Mouse (Mus musculus) heart, postnatal 14 days (tissue): Measurements from ENCODE around the gene Camk2b. TPM values are rescaled to one million over a fixed set of nuclear protein-coding genes. Genes with fewer than 3 reads are reported as not detected.
"Not testable (repeated sequence)": the region's sequence is repeated elsewhere in the genome, so short reads cannot be mapped to it uniquely, and the experiment has no call there.

ENCODE experiments used
- DNase-seq, 2 experiments: peaks; one replicate each; pipeline ENCODE4 v3.0.0; 2021 to 2022
- intact Hi-C: fragments of 180-260 bp; cut with DNase I; formaldehyde crosslinking; loops from one replicate; pipeline ENCODE4 v1.15.1; 2025
- total RNA-seq, 2 experiments: library from RNA; stranded (reverse); gene quantifications; 2 replicates each; pipeline ENCODE4 v1.2.3; 2021

Camk2b gene
- total RNA-seq, 2 experiments from 2014 or later = 8.6 TPM

DNA sequence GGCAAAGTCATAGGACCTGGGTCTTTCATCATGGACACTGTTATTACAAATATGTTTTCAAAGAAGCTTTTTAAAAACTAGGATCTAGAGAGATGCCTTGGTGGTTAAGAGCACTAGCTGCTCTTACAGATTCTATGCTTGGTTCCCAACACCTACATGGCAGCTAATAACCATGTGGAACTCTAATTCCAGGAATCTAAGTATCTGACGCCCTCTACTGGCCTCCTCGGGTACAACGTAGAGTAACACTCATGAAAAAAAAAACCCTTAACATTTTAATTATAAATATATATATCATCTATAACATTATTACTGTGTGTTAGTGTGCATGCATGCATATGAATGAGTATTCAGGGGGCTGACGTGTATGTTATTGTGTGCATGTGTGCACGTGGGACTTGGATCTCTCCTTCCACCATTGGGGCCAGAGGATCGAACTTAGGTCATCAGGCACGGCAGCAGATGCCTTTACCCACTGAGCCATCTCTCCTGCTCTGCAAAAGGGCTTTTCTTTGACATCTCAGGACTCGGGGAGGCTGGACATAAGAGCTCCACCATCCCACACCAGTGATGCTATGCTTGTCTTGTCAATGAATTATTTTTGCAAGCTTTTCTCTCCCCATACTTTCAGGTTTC is 112.9 kb downstream of the Camk2b start:
- peak; percentile 29 to 41 for DNase-seq
- intact Hi-C loops = no loop called here

DNA sequence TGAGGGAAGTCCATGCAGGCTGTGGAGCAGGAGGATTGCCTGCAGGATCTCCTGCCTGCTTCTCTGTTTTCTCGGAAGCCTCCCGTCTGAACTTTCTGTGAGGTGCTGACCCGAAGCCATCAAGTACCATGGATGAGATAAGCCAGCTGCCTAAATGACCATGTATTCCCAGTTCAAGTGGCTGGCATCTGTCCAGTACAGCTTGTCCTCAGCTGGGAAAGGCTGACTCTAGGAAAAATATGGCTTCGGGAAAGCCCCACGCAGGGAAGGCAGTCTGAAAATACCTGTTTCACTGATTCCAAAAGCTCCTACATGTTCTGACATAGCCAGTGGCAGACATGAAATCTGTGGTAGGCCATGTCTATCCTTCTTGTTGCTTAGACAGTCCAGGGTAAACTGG is 113.7 kb downstream of the Camk2b start:
- intact Hi-C loops = no loop called here
- peak; percentile 72 to 78 for DNase-seq

DNA sequence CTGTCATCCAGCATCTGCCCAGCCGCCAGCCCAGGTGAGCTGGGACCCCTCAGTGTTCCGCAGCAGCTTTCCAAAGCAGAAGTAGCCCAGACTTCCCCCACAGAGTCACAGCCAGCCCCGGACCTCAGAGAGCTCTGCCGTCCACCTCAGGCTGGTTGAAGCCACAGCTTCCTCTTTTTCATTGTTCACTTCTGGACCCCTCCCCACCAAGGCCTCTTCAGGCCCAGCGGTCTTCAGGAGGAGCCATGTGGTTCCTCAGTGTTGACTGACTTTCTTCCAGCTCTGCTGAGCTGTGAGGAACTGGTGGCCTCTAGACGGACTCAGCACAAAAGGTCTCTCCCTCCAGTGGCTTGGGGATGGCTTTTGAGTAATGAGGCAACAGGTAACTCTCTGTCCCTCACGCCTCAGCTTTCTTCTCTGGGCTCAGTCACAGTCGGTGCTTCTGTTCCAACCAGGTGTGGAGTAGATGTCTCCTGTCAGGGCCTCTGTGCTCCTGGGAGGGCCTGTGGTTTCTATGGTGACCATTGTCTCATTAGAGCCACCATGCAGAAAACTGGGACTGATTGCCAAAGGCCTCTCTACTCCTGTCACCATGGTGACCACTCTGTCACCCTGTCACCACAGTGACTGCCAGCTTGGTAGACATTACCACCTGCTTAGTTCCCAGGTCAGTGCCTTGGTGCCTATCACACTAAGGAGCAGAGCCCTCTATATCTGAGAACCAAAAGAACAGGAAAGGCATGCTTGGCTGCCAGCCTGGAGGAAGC is 116.4 kb downstream of the Camk2b start, which contains the start of gene Gck:
Gene Gck (minus strand): TSS at position 496 of the 767 bp plus-strand sequence.
- no peak for DNase-seq
- intact Hi-C loops = no loop called here

DNA sequence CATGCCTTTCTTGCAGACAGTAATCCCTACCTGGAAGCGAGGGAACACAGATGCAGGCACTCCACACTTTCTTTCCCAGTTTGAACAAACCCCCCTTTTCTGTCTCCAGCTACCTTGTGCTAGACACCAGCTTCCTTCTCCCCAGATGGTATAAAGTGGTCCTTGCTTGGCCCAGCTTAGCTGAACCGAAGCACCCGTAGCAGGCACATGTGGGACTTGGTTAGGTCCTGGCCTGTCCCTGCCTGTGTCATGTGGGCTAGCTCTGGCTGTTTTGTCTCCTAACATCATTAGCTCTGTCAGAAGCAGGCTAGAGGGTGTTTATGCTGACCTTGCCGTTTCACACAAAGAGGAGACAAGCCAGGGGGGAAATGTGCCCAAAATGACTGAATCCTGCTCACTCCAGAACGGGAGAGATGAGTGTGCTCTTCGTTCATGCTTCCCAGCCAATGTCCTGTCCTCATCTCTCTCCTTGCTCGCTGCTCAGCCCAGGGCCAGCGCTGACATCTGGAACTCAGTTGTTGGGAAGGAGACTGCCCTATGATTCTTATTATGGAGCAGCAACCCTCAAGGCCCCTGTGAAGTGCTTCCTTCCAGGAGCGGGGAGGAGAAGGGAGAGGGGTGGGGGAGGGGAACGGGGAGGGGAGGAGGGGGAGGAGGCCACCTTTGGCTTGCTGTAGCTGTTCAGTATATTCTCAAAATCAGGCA is 117.5 kb downstream of the Camk2b start:
- intact Hi-C loops = no loop called here
- no peak for DNase-seq

DNA sequence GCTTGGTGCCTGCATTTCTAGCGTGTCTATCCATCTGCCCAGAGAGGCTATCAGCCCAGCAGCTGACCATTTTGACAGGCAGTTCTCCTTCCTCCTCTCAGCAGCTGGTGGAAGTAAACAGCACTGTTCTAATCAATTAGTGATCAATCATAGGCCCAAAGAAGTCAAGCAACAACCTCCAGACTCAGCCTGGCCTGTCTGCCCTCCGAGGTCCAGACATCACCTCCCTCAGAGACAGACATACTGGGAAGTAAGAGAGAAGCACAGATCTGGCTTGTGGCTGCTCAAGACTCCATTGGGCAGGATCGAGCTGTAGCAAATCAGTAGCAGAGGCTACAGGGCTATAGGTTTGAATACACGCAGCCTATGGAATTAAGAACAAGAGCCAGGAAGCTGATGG is 118.4 kb downstream of the Camk2b start:
- intact Hi-C loops = no loop called here
- no peak for DNase-seq

DNA sequence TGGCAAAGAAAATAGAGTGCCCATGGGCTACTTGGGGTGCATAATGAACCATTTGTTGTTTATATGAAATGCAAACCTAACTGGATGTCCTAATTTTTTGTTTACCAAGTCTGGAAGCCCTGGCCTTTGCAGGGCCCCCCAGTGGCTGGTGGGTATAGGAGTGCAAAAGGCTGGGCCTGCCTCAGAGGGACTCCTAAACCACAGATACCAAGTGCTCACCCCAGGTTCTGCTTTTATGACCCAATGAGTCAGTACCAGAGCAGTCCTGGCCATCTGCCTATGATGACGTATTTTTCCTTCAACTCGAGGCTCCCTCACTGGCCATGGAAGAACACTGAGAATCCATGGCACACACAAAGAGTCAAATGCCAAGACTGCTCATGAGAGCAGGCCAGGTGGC is 121.1 kb downstream of the Camk2b start:
- intact Hi-C loops = no loop called here
- no peak for DNase-seq

DNA sequence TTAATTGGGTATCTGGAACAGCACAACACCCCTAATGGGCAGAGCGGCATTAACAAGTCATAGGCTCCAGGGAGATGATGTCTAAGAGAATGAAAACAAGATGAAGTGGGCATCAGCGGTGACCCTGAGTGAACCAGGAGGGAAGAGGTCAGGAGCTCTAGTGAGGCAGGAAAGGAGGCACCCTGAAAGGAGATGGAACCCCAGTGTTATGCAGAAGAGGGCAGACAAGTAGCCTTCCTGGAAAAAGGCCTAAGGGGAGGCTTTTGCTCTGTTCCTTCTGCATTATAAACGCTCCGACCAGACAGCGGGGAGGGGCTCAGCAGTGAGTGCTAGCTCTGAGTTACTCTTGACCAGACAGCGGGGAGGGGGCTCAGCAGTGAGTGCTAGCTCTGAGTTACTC is 123.2 kb downstream of the Camk2b start:
- intact Hi-C loops = no loop called here

DNA sequence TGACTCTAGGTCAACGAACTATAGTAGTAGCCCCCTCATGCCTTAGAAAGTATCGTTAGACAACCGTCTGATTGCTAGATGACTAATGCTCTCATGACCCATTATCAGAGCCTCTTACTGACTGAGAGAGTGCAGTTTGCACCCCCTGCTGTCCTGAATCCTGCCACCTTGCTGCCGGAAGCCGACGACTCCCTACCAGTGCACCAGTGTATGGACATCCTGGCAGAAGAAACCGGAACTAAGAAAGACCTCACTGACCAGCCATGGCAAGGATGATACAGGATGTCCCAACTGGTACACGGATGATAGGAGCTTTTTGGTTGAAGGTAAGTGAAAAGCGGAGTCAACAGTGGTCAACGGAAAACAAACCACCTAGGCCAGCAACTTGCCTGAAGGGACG is 131.6 kb downstream of the Camk2b start:
- DNase-seq, intact Hi-C loops: not testable (repeated sequence)

More for the DNA sequence above, 123.2 kb downstream of the Camk2b start:
- DNase-seq = no peak

DNA sequence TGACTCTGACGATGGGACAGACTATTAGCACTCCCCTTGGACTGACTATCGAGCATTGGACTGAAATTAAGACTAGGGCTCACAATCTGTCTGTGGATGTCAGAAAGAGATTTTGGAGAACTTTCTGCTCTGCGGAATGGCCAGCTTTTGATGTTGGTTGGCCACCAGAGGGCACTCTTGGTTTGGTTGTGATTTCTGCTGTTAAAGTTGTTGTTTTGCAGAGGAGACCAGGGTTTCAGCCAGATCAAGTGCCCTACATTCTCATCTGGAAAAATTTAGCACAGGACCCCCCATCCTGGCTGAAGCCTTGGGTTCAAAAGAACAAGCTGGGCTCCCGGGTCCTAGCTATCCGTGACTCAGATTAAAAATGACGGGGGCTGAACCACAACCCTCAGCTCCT is 134.2 kb downstream of the Camk2b start:
- DNase-seq, intact Hi-C loops: not testable (repeated sequence)

DNA sequence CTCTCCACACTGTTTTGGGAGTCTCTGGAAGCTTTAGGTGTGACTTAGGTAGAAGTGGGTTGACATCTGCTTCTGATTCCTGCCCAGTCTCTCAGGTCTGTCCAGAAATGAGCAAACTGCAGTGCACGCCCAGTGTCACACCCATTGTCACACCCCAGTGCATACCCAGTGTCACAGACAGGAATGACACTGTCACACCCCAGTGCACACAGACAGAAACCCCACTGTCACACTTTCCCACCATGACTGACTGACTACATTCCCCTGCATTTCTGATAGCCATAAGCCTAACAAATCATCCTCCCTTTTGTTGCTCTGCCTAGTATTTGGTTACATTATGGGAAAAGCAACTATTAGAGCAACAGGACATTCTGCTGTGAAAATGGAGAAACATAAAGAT is 135.6 kb downstream of the Camk2b start:
- no peak for DNase-seq
- intact Hi-C loops = no loop called here

DNA sequence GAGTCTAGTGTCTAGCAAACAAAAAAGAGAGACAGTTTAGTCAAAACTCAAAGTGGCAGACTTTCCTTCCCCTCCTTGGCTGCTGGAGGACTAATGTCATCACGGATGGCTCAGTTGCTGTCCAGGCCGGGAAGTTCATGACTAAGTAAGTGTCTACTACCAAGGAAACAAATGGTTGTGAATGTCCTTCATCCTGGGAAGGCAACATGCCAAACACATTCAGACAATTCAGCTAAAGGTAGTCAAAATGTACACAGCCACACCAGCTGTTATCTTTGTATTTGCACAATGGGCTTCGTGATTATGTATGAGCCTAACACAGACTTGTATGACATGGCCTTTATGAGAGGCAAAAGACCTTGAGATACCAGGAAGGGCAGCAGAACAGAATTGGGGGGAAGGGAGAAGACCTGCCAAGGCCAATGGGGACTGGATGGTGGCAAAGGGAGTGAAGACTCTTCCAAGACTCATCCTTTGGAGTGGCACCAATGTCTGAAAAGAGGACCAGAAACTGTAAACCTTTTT is 139.4 kb downstream of the Camk2b start:
- no peak for DNase-seq
- intact Hi-C loops = no loop called here

DNA sequence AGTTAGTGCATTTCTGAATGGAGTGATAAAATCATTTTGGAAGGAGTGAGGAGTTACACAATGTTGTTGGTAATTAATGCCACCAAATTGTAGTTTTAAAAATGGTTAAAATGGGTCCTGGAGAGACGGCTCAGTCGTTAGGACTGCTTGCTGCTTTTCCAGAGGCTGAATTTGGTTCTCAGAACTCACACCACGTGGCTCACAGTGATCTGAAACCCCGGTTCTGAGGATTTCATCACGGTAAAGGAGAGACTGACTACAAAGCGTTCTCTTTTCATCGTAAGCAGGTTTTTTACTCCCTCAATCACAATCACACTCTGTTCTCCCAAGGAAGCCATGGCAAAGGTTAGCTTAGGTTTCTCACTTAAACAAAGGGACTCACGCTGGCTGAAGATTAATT is 141.5 kb downstream of the Camk2b start:
- intact Hi-C loops = no loop called here
- DNase-seq = no peak

DNA sequence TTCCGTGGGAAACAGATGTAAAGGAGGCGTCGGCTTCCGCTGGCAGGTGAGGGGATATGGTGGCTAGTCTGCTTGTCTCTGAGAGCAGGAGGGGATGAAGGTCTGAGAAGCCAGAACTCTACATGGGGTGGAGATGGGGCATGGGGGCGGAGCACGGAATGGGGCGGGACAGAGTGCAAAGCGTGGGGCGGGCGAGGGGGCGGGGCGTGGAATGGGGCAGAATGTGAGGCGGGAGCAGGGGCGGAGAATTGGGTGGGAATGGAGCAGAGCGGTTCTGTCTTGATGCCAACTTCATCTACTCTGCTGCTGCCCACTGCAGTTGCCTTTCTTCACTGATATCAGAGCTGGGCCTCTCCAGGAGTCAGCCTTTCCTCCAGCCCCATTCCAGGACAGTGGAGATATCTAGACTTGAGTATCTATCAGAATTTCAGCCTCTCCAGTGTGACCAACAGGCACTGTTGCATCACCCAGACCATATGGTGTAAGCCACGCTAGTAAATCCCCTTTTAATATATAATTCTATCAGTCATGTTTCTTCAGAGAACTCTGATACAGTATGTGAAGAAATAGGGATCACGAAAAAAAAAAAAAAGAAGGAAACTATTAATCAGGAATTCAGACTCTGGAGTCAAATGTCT is 145.7 kb downstream of the Camk2b start:
- intact Hi-C loops = no loop called here

More for the DNA sequence above, 145.7 kb downstream of the Camk2b start:
- DNase-seq = no peak

Other genes with a start within 250 kb of the Camk2b start
- gene Polm, start 228.3 kb downstream of the Camk2b start, total RNA-seq = 1 to 10 TPM; 4.2 to 5.0 TPM
- gene Aebp1, start 204.4 kb downstream of the Camk2b start, total RNA-seq = 10 to 100 TPM; 27.1 to 32.5 TPM
- 10 to 100 TPM; 31.0 to 33.0 TPM for gene Pold2, start 188.1 kb downstream of the Camk2b start, total RNA-seq
- 100 to 1,000 TPM; 304 to 849 TPM for gene Myl7, start 167.6 kb downstream of the Camk2b start, total RNA-seq
- gene Gck, start 116.3 kb downstream of the Camk2b start, total RNA-seq = 1 to 10 TPM; 4.6 to 6.6 TPM
- gene Ykt6, start 110.7 kb downstream of the Camk2b start, total RNA-seq = 10 to 100 TPM; 72.2 to 75.4 TPM
- gene A730071L15Rik, start 133.7 kb upstream of the Camk2b start, total RNA-seq = not detected
- 10 to 100 TPM; 56.3 to 57.6 TPM for gene Nudcd3, start 134.1 kb upstream of the Camk2b start, total RNA-seq
- under 1 TPM; 0.07 to 0.10 TPM for gene Npc1l1, start 163.8 kb upstream of the Camk2b start, total RNA-seq
- gene Ddx56, start 201.4 kb upstream of the Camk2b start, total RNA-seq = 10 to 100 TPM; 24.9 to 25.4 TPM
- gene Tmed4, start 208.5 kb upstream of the Camk2b start, total RNA-seq = 10 to 100 TPM; 72.9 to 73.5 TPM
- 1,000 to 10,000 TPM; 1,493 to 1,546 TPM for gene Ogdh, start 225.3 kb upstream of the Camk2b start, total RNA-seq